Comparison of ENCODE assay signal across 16 mouse cellular contexts in genomic region chr7:139145891-139146290, GRCm38 (mm10).
DNase-seq lines count a peak whose midpoint lies in the region; ATAC-seq and TF ChIP-seq lines count a peak whose summit lies in the region.
"Had no signal": no experiment of that assay in that cellular context is flagged by ENCODE, and none has a peak within 500 bp of the region (broad histone marks: within the 10 kb centered on the region; RNA-seq: fewer than 3 reads in every experiment).

No protein-coding gene starts in this region.

- intact Hi-C loops in heart, postnatal 14 days (cut with DNase I), result no loop called here

- H3K4me2 ChIP-seq in heart, postnatal 0 days (ENCODE audit: low read depth, low read length), result no peak overlapping the region
- no peak overlapping the region for H3K4me2 ChIP-seq in midbrain, embryonic 14.5 days (ENCODE audit: low read length)
- H3K4me2 ChIP-seq in liver, embryonic 11.5 days, result no peak overlapping the region
- H3K4me2 ChIP-seq: limb, embryonic 12.5 days had no signal

- 0 out of 2 replicates have a peak, but pooled peaks have one; percentile 38 for TF ChIP-seq EP300 in heart, postnatal 0 days (IDR thresholded peaks at IDR 0.05; ENCODE audit: low read depth)

- no peak for DNase-seq in heart, postnatal 0 days (ENCODE audit: low spot score)
- no peak for DNase-seq in heart, postnatal 14 days
- DNase-seq in midbrain, embryonic 10.5 days (ENCODE audit: low spot score), result no peak
- DNase-seq in midbrain, embryonic 14.5 days, result no peak
- DNase-seq in liver, embryonic 11.5 days (ENCODE audit: low spot score), result no peak
- DNase-seq in spleen, adult 12 weeks (ENCODE audit: low spot score), result no peak
- DNase-seq: adrenal gland, postnatal 25 days; cerebellum, adult 9-10 months; heart, postnatal 10 days; kidney, adult 9 months; thymus, postnatal 4 days had no signal

- peaks cover 6% of the 10 kb centered on the region; the same call in 1 of the 2 replicates for H3K4me1 ChIP-seq in heart, postnatal 0 days (ENCODE audit: control insufficient read depth, insufficient read depth)
- H3K4me1 ChIP-seq in midbrain, embryonic 10.5 days, result peaks cover 57% of the 10 kb centered on the region
- peaks cover 26% of the 10 kb centered on the region for H3K4me1 ChIP-seq in midbrain, embryonic 14.5 days (ENCODE audit: control insufficient read depth, insufficient read depth, low read length)
- H3K4me1 ChIP-seq in liver, embryonic 11.5 days (replicated peaks; ENCODE audit: control insufficient read depth, insufficient read depth, low read length), result 0 out of 2 replicates have a peak, but pooled peaks cover 2% of the 10 kb centered on the region

- H3K27me3 ChIP-seq in heart, postnatal 0 days (ENCODE audit: control insufficient read depth, insufficient read depth, low read length), result no peaks in the 10 kb centered on the region
- H3K27me3 ChIP-seq in midbrain, embryonic 10.5 days (ENCODE audit: low read depth, poor library complexity, severe bottlenecking), result peaks cover 58% of the 10 kb centered on the region
- H3K27me3 ChIP-seq in midbrain, embryonic 14.5 days (ENCODE audit: control insufficient read depth, insufficient read depth, low read length), result no peaks in the 10 kb centered on the region
- H3K27me3 ChIP-seq in liver, embryonic 11.5 days (replicated peaks; ENCODE audit: control insufficient read depth, insufficient read depth, low read length), result peaks cover 6% of the 10 kb centered on the region; the same call in 1 of the 2 replicates

- peak overlapping the region; percentile 61; the same call in 1 of the 2 replicates for H3K27ac ChIP-seq in heart, postnatal 0 days (ENCODE audit: low read depth)
- peak overlapping the region; percentile 73 for H3K27ac ChIP-seq in midbrain, embryonic 10.5 days (replicated peaks)
- no peak overlapping the region for H3K27ac ChIP-seq in midbrain, embryonic 14.5 days (replicated peaks; ENCODE audit: low read depth, low read length)
- H3K27ac ChIP-seq in liver, embryonic 11.5 days (ENCODE audit: low read depth, low read length), result no peak overlapping the region
- H3K27ac ChIP-seq: limb, embryonic 12.5 days; liver, embryonic 14.5 days had no signal

- no peak for TF ChIP-seq CTCF in heart, postnatal 0 days (IDR thresholded peaks at IDR 0.05; ENCODE audit: low read depth)

- WGBS in heart, postnatal 0 days, result 26% methylated on average over 7 of the region's 7 CpGs
- 46% methylated on average over 7 of the region's 7 CpGs for WGBS in midbrain, embryonic 10.5 days
- 17% methylated on average over 7 of the region's 7 CpGs for WGBS in midbrain, embryonic 14.5 days
- WGBS in liver, embryonic 11.5 days, result 42% methylated on average over 7 of the region's 7 CpGs

- 0 out of 2 replicates have a peak, but pooled peaks have one; percentile 33 for ATAC-seq in heart, postnatal 0 days (ENCODE audit: insufficient read depth, low read depth)
- ATAC-seq in midbrain, embryonic 14.5 days (ENCODE audit: low FRiP score, low TSS enrichment), result no peak
- peak; percentile 62 for ATAC-seq in common myeloid progenitor, adult 5-6 weeks (replicated peaks; ENCODE audit: low read depth, poor library complexity, severe bottlenecking)
- ATAC-seq in liver, embryonic 11.5 days (replicated peaks; ENCODE audit: low FRiP score), result no peak
- ATAC-seq: forebrain, embryonic 16.5 days; inflammation-experienced regulatory T-cells, adult 6 months had no signal

- H3K36me3 ChIP-seq in heart, postnatal 0 days (replicated peaks; ENCODE audit: control insufficient read depth, insufficient read depth, low read length), result no peaks in the 10 kb centered on the region
- H3K36me3 ChIP-seq in midbrain, embryonic 10.5 days, result no peaks in the 10 kb centered on the region
- H3K36me3 ChIP-seq in midbrain, embryonic 14.5 days (ENCODE audit: control insufficient read depth, insufficient read depth, low read length), result no peaks in the 10 kb centered on the region
- H3K36me3 ChIP-seq in liver, embryonic 11.5 days (ENCODE audit: control insufficient read depth, insufficient read depth, low read length), result no peaks in the 10 kb centered on the region
- H3K36me3 ChIP-seq: limb, embryonic 12.5 days had no signal

- H3K9ac ChIP-seq in heart, postnatal 0 days (replicated peaks; ENCODE audit: low read depth, low read length), result no peak overlapping the region
- H3K9ac ChIP-seq in midbrain, embryonic 14.5 days (replicated peaks; ENCODE audit: low read length), result no peak overlapping the region
- H3K9ac ChIP-seq in liver, embryonic 11.5 days (ENCODE audit: low read depth, low read length), result no peak overlapping the region
- H3K9ac ChIP-seq: limb, embryonic 12.5 days; liver, embryonic 14.5 days had no signal

- no peaks in the 10 kb centered on the region for H3K9me3 ChIP-seq in heart, postnatal 0 days (replicated peaks; ENCODE audit: control insufficient read depth, low read length)
- H3K9me3 ChIP-seq in midbrain, embryonic 10.5 days (replicated peaks), result no peaks in the 10 kb centered on the region
- H3K9me3 ChIP-seq in midbrain, embryonic 14.5 days (ENCODE audit: control insufficient read depth, low read length), result no peaks in the 10 kb centered on the region
- no peaks in the 10 kb centered on the region for H3K9me3 ChIP-seq in liver, embryonic 11.5 days (ENCODE audit: control insufficient read depth, low read length)
- H3K9me3 ChIP-seq: limb, embryonic 12.5 days had no signal

- no peak overlapping the region for H3K4me3 ChIP-seq in heart, postnatal 0 days (ENCODE audit: low read depth, low read length)
- no peak overlapping the region for H3K4me3 ChIP-seq in midbrain, embryonic 10.5 days
- H3K4me3 ChIP-seq in midbrain, embryonic 14.5 days (replicated peaks; ENCODE audit: low read depth, low read length), result no peak overlapping the region
- H3K4me3 ChIP-seq in liver, embryonic 11.5 days (ENCODE audit: low read depth, low read length), result no peak overlapping the region
- H3K4me3 ChIP-seq: limb, embryonic 12.5 days had no signal

Comparison
In these comparisons a context has a peak if more than half of its experiments do, and no peak if none do; other contexts are left out.
1. H3K27ac ChIP-seq: peak in heart, postnatal 0 days (single experiment) and midbrain, embryonic 10.5 days (single experiment); none in midbrain, embryonic 14.5 days (single experiment) and liver, embryonic 11.5 days (single experiment).
2. ATAC-seq: peak in heart, postnatal 0 days (single experiment) and common myeloid progenitor, adult 5-6 weeks (single experiment); none in midbrain, embryonic 14.5 days (single experiment) and liver, embryonic 11.5 days (single experiment).